Mouse (Mus musculus) neural tube, embryonic 11.5 days (tissue): ENCODE data around the gene Nol3. TPM values are rescaled to one million over a fixed set of nuclear protein-coding genes. Genes with fewer than 3 reads are reported as not detected.
"Not testable (repeated sequence)": the region's sequence is repeated elsewhere in the genome, so short reads cannot be mapped to it uniquely, and the experiment has no call there.

ENCODE experiments used
- ATAC-seq: fragments of 200-750 bp; cut with Nextera tagmentation; 2 replicates; pipeline ENCODE4 v1.8.0; 2017; ENCODE audit warnings: moderate number of reproducible peaks, mild to moderate bottlenecking, moderate TSS enrichment, moderate library complexity; ENCODE audit not compliant: insufficient read depth, low FRiP score, low TSS enrichment
- DNase-seq: peaks from one replicate; pipeline ENCODE4 v3.0.0-alpha.2; 2015; ENCODE audit warnings: low spot score
- H3K27ac ChIP-seq: fragments of 300-500 bp; sonication (generic); 2 replicates; pipeline ENCODE4 v1.5.1; 2014; ENCODE audit warnings: low read depth, mild to moderate bottlenecking, low read length
- H3K27me3 ChIP-seq: fragments of 300-500 bp; sonication (generic); 2 replicates; pipeline ENCODE4 v1.6.1; 2014; ENCODE audit warnings: mild to moderate bottlenecking, low read length, mixed read lengths; ENCODE audit not compliant: control insufficient read depth, insufficient read depth
- H3K36me3 ChIP-seq: fragments of 300-500 bp; sonication (generic); 2 replicates; pipeline ENCODE4 v1.6.1; 2014; ENCODE audit warnings: mild to moderate bottlenecking, low read length, moderate library complexity, mixed read lengths; ENCODE audit not compliant: control insufficient read depth, insufficient read depth
- H3K4me1 ChIP-seq: fragments of 300-500 bp; sonication (generic); 2 replicates; pipeline ENCODE4 v1.6.1; 2014; ENCODE audit warnings: low read length, mixed read lengths; ENCODE audit not compliant: control insufficient read depth, insufficient read depth
- H3K4me2 ChIP-seq: fragments of 300-500 bp; sonication (generic); 2 replicates; pipeline ENCODE4 v1.6.1; 2014; ENCODE audit warnings: low read depth, mild to moderate bottlenecking, moderate library complexity
- H3K4me3 ChIP-seq: fragments of 300-500 bp; sonication (generic); 2 replicates; pipeline ENCODE4 v1.5.1; 2014; ENCODE audit warnings: low read depth, low read length
- H3K9ac ChIP-seq: fragments of 300-500 bp; sonication (generic); 2 replicates; pipeline ENCODE4 v1.6.1; 2014; ENCODE audit warnings: mild to moderate bottlenecking, low read length
- H3K9me3 ChIP-seq: fragments of 300-500 bp; sonication (generic); 2 replicates; pipeline ENCODE4 v1.6.1; 2016; ENCODE audit warnings: low read length; ENCODE audit not compliant: control insufficient read depth
- WGBS: fragments of 180-500 bp; shearing (Covaris S2); extraction: QIAGEN DNeasy Blood & Tissue Kit; methylation state at CpG from one replicate; pipeline ENCODE4 v1.1.7; 2014; 5-methylcytosine and 5-hydroxymethylcytosine counted together
- polyA plus RNA-seq: library from polyadenylated mRNA; unstranded; fragments of >200 nt; fragmentation: Nextera tagmentation; extraction: Ambion mirVana; gene quantifications from 2 replicates; pipeline ENCODE4 v1.2.1, GENCODE M21; 2014

Nol3 gene
- polyA plus RNA-seq: 2.7 and 3.5 TPM in 2 replicates

- WGBS: 6% methylated on average over 10 of the region's 10 CpGs
- no peak within 1 kb of the TSS for H3K27ac ChIP-seq
Observed at GRCm38 (mm10) chr8:105275840-105276239, at the start of gene Nol3. TSS of gene Nol3 (plus strand) at chr8:105276140.

GRCm38 (mm10) chr8:105231503-105232320 lies 44.2 kb upstream of the Nol3 start:
- no peak overlapping the region for H3K27ac ChIP-seq
- ATAC-seq (no peak), DNase-seq (no peak)
- H3K9ac ChIP-seq: no peak overlapping the region
- H3K27me3 ChIP-seq: no peaks in the 10 kb centered on the region
- no peaks in the 10 kb centered on the region; the same call in 1 of the 2 replicates for H3K36me3 ChIP-seq
- H3K4me1 ChIP-seq: no peaks in the 10 kb centered on the region
- no peaks in the 10 kb centered on the region for H3K9me3 ChIP-seq
- no peak overlapping the region for H3K4me2 ChIP-seq
- 86% methylated on average over 12 of the region's 12 CpGs for WGBS
- H3K4me3 ChIP-seq: no peak overlapping the region

More at GRCm38 (mm10) chr8:105275840-105276239, at the start of gene Nol3:
- Histone ChIP-seq H3K4me1 (0 out of 2 replicates have a peak, but pooled peaks cover 2% of the 10 kb centered on the region), H3K27me3 (peaks cover 96% of the 10 kb centered on the region), H3K36me3 (no peaks in the 10 kb centered on the region), H3K4me3 (peak within 1 kb of the TSS; percentile 36), H3K9me3 (no peaks in the 10 kb centered on the region), H3K4me2 (peak within 1 kb of the TSS; percentile 63), H3K9ac (peak within 1 kb of the TSS; percentile 53)
- ATAC-seq (no peak), DNase-seq (no peak)

- 93% methylated on average over 4 of the region's 4 CpGs for WGBS
- not testable (repeated sequence) for H3K27ac ChIP-seq, H3K9ac ChIP-seq, H3K36me3 ChIP-seq, H3K4me1 ChIP-seq, H3K27me3 ChIP-seq, H3K4me3 ChIP-seq, H3K9me3 ChIP-seq, ATAC-seq, H3K4me2 ChIP-seq, DNase-seq
Observed at GRCm38 (mm10) chr8:105232321-105232693, 43.6 kb upstream of the Nol3 start.

- Histone ChIP-seq H3K27me3 (no peaks in the 10 kb centered on the region), H3K9me3 (no peaks in the 10 kb centered on the region), H3K4me2 (no peak overlapping the region), H3K4me3 (no peak overlapping the region), H3K9ac (no peak overlapping the region), H3K4me1 (no peaks in the 10 kb centered on the region), H3K36me3 (no peaks in the 10 kb centered on the region; the same call in 1 of the 2 replicates), H3K27ac (no peak overlapping the region)
- no peak for ATAC-seq
- DNase-seq: no peak
- WGBS: 54% methylated on average over 1 of the region's 1 CpGs
Observed at GRCm38 (mm10) chr8:105233126-105233935, 42.6 kb upstream of the Nol3 start.

- H3K36me3 ChIP-seq: peaks cover 6% of the 10 kb centered on the region
- no peak overlapping the region for H3K27ac ChIP-seq
- DNase-seq (no peak), ATAC-seq (no peak)
- H3K27me3 ChIP-seq: no peaks in the 10 kb centered on the region
- no peaks in the 10 kb centered on the region for H3K4me1 ChIP-seq
- no peak overlapping the region for H3K4me3 ChIP-seq
- WGBS: 79% methylated on average over 1 of the region's 1 CpGs
- no peaks in the 10 kb centered on the region for H3K9me3 ChIP-seq
- no peak overlapping the region for H3K4me2 ChIP-seq
- H3K9ac ChIP-seq: no peak overlapping the region
Observed at GRCm38 (mm10) chr8:105235206-105235605, 40.7 kb upstream of the Nol3 start.

GRCm38 (mm10) chr8:105237442-105238142 lies 38.3 kb upstream of the Nol3 start:
- H3K9ac ChIP-seq: no peak overlapping the region
- H3K9me3 ChIP-seq: no peaks in the 10 kb centered on the region
- H3K4me2 ChIP-seq: no peak overlapping the region
- WGBS: 93% methylated on average over 14 of the region's 14 CpGs
- no peak overlapping the region for H3K27ac ChIP-seq
- H3K4me3 ChIP-seq: no peak overlapping the region
- ATAC-seq: no peak
- no peaks in the 10 kb centered on the region for H3K4me1 ChIP-seq
- no peak for DNase-seq
- peaks cover 8% of the 10 kb centered on the region for H3K36me3 ChIP-seq
- no peaks in the 10 kb centered on the region for H3K27me3 ChIP-seq

- Histone ChIP-seq H3K9me3 (no peaks in the 10 kb centered on the region), H3K36me3 (peaks cover 8% of the 10 kb centered on the region), H3K27ac (no peak overlapping the region), H3K4me2 (no peak overlapping the region), H3K4me1 (no peaks in the 10 kb centered on the region), H3K27me3 (no peaks in the 10 kb centered on the region), H3K9ac (no peak overlapping the region), H3K4me3 (no peak overlapping the region)
- DNase-seq (no peak), ATAC-seq (no peak)
- WGBS: 96% methylated on average over 7 of the region's 7 CpGs
Observed at GRCm38 (mm10) chr8:105241016-105241415, 34.9 kb upstream of the Nol3 start.

GRCm38 (mm10) chr8:105251954-105252353 lies 24.0 kb upstream of the Nol3 start:
- H3K27ac ChIP-seq: no peak overlapping the region
- H3K4me1 ChIP-seq: peaks cover 4% of the 10 kb centered on the region; the same call in 1 of the 2 replicates
- no peak for ATAC-seq
- H3K4me2 ChIP-seq: no peak overlapping the region
- DNase-seq: no peak
- peaks cover 14% of the 10 kb centered on the region; the same call in 1 of the 2 replicates for H3K27me3 ChIP-seq
- H3K4me3 ChIP-seq: no peak overlapping the region
- WGBS: 91% methylated on average over 6 of the region's 6 CpGs
- peaks cover 10% of the 10 kb centered on the region for H3K36me3 ChIP-seq
- H3K9me3 ChIP-seq: no peaks in the 10 kb centered on the region
- H3K9ac ChIP-seq: no peak overlapping the region
